Mouse (Mus musculus) kidney, adult 2 months (tissue): ENCODE results near the gene Fat1. TPM values are rescaled to one million over a fixed set of nuclear protein-coding genes. Genes with fewer than 3 reads are reported as not detected.

ENCODE experiments used
- DNase-seq: peaks from one replicate; pipeline ENCODE4 v3.0.0; 2021
- H3K27ac ChIP-seq: fragments of 200-500 bp; 2 replicates; pipeline ENCODE4 v1.5.1; 2012; ENCODE audit warnings: low read depth, low read length, control low read depth, inconsistent platforms; ENCODE audit not compliant: insufficient read depth
- H3K27me3 ChIP-seq: fragments of 200-500 bp; replicated peaks from 2 replicates; pipeline ENCODE4 v1.6.1; 2012; ENCODE audit warnings: mild to moderate bottlenecking, moderate library complexity, low read length, inconsistent platforms; ENCODE audit not compliant: control insufficient read depth, insufficient read depth
- H3K36me3 ChIP-seq: fragments of 200-500 bp; 2 replicates; pipeline ENCODE4 v1.6.1; 2012; ENCODE audit warnings: mild to moderate bottlenecking, moderate library complexity, low read length, inconsistent platforms; ENCODE audit not compliant: control insufficient read depth, insufficient read depth
- H3K4me1 ChIP-seq: fragments of 200-500 bp; 2 replicates; pipeline ENCODE4 v1.6.1; 2011; ENCODE audit warnings: low read length; ENCODE audit not compliant: control insufficient read depth, insufficient read depth
- H3K4me3 ChIP-seq: fragments of 200-500 bp; 2 replicates; pipeline ENCODE4 v1.5.1; 2011; ENCODE audit warnings: mild to moderate bottlenecking, low read depth, low read length, control low read depth; ENCODE audit not compliant: insufficient read depth
- CTCF ChIP-seq: fragments of 200-500 bp; conservative IDR thresholded peaks from 2 replicates; pipeline ENCODE4 v1.5.1; 2011; ENCODE audit warnings: low read depth, mild to moderate bottlenecking, control low read depth, low read length, moderate library complexity, mixed read lengths; ENCODE audit not compliant: insufficient read depth, insufficient read length
- POLR2A ChIP-seq: fragments of 200-500 bp; IDR thresholded peaks from one replicate; pipeline ENCODE4 v1.6.1; 2011; ENCODE audit warnings: low read depth, low read length, control low read depth
- WGBS: fragments of 180-500 bp; shearing (Covaris S2); methylation state at CpG from one replicate; pipeline ENCODE4 v1.1.7; 2018; 5-methylcytosine and 5-hydroxymethylcytosine counted together
- polyA plus RNA-seq: library from polyadenylated mRNA; depleted of rRNA; stranded (reverse); fragments of >200 nt; gene quantifications from 2 replicates; pipeline ENCODE4 v1.2.3, GENCODE M21; 2012; rRNA removed

Fat1 gene
- polyA plus RNA-seq, 1 experiment = 16.7 TPM

DNA sequence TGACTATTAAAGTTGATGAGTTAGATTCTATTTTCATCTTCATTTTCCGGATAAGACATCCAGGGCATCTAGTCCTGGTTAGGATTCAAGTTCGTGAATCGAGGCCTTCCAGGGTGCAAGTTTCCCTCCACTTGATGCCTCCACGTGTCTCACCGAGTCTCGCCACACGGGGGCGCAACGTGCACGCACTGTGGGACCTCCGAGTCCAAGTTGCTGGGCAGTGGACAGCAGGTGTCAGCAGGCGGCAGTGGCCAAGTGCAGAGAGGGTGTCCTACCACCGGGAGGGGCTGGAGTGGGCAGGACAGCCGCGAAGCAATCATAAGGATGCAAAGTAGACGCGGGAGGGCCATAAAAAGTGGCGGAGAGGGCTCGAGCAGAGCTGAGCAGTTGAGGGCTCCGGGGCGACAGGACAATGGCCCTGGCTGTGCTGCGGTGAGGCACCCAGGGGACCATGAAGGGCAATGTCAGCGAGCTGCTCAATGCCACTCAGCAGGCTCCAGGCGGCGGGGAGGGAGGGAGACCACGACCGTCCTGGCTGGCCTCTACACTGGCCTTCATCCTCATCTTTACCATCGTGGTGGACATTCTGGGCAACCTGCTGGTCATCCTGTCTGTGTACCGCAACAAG lies 133.6 kb downstream of the Fat1 start, which contains the start of gene Mtnr1a:
TSS of gene Mtnr1a (plus strand) at position 379 of the 628 bp plus-strand sequence.
- H3K27ac ChIP-seq = no peak within 1 kb of the TSS
- H3K4me3 ChIP-seq = no peak within 1 kb of the TSS
- TF ChIP-seq CTCF (peak; percentile 100; the same call in 1 of the 2 replicates), POLR2A (no peak)
- no peaks in the 10 kb centered on the region for H3K27me3 ChIP-seq
- H3K4me1 ChIP-seq = no peaks in the 10 kb centered on the region
- 6% methylated on average over 29 of the region's 29 CpGs for WGBS
- H3K36me3 ChIP-seq = no peaks in the 10 kb centered on the region
- DNase-seq = peak; percentile 87

DNA sequence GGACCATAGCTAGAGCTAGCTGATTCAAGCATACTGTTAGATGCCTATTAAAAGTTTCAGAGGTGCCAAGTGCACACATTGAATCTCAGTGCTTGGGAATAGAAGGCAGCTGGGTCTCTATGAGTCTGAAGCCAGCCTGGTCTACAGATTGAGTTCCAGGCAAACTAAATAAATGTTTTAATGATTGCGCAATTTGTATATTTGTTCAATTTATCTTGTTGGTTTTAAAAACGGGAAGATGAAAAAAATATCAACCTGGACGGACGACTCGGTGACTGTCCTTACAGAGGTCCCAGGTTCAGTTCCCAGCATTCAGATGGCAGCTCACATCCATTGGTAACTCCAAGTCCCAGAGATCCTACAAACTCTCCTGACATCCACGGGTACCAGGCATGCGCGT lies 135.7 kb downstream of the Fat1 start:
- H3K4me1 ChIP-seq = no peaks in the 10 kb centered on the region
- 88% methylated on average over 8 of the region's 8 CpGs for WGBS
- TF ChIP-seq POLR2A (no peak), CTCF (no peak)
- H3K27me3 ChIP-seq = no peaks in the 10 kb centered on the region
- H3K4me3 ChIP-seq = no peak overlapping the region
- DNase-seq = no peak
- no peak overlapping the region for H3K27ac ChIP-seq
- H3K36me3 ChIP-seq = no peaks in the 10 kb centered on the region

DNA sequence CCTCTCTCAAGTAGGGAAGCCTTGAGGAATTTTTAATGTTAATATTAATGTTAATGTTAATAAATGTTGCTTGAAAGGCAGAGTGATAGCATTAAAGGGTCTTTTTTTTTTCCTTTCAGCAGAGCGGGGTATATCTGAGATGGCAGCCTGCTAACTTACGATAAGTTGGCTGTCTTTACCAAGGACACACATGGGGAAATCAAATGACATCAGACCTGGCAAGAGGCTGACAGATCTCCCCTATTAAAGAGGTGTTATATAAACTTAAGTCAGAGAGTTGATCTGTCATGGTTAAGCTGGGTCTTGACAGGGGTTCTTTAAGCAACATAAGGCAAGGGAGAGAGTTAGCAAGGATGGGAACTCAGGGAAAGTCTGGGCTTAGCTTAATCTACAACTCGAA lies 145.6 kb downstream of the Fat1 start:
- no peaks in the 10 kb centered on the region for H3K36me3 ChIP-seq
- no peak overlapping the region for H3K4me3 ChIP-seq
- WGBS = 84% methylated on average over 3 of the region's 3 CpGs
- no peak for TF ChIP-seq POLR2A
- TF ChIP-seq CTCF = no peak
- H3K27me3 ChIP-seq = no peaks in the 10 kb centered on the region
- DNase-seq = no peak
- no peaks in the 10 kb centered on the region for H3K4me1 ChIP-seq
- no peak overlapping the region for H3K27ac ChIP-seq

DNA sequence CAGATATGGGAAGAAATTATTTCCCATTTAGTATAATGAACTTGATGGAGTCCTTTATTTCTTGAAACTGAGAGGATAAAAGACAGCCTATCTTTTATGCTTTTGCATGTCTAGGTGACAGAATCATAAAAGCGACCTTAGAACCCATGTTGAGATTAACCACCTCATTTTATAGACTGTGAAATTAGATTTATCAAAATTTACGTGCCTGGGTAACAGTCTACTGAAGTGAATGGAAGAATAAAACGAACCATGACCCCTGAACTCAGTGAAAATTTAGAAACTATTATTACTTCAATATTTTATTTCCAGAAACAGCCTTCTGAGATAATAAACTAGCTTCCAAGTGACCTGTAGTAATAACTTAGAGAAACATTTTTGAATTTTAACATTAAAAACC lies 158.4 kb downstream of the Fat1 start:
- H3K4me1 ChIP-seq = no peaks in the 10 kb centered on the region
- H3K27me3 ChIP-seq = no peaks in the 10 kb centered on the region
- TF ChIP-seq CTCF (no peak), POLR2A (no peak)
- 72% methylated on average over 3 of the region's 3 CpGs for WGBS
- H3K27ac ChIP-seq = no peak overlapping the region
- no peak for DNase-seq
- no peak overlapping the region for H3K4me3 ChIP-seq
- H3K36me3 ChIP-seq = no peaks in the 10 kb centered on the region

Other genes starting within 250 kb of the Fat1 start
- not detected in 2 replicates for gene Mtnr1a, start 133.7 kb downstream of the Fat1 start, polyA plus RNA-seq